Mouse (Mus musculus): ENCODE measurements around the gene Asb13. TPM values are rescaled to one million over a fixed set of nuclear protein-coding genes. Genes with fewer than 3 reads are reported as not detected.

Gene Asb13
- polyA plus RNA-seq, 2 experiments = 8.4 to 13.6 TPM

- 84% methylated on average over 3 of the region's 3 CpGs for WGBS
- ATAC-seq (ENCODE audit: low FRiP score, low read depth) (no peak), DNase-seq (ENCODE audit: low spot score) (no peak)
- H3K36me3 ChIP-seq (ENCODE audit: control insufficient read depth, insufficient read depth, low read length) = peaks cover 12% of the 10 kb centered on the region
- no peaks in the 10 kb centered on the region for H3K4me1 ChIP-seq (ENCODE audit: control insufficient read depth, insufficient read depth, low read length)
- no peaks in the 10 kb centered on the region for H3K27me3 ChIP-seq (ENCODE audit: control insufficient read depth, insufficient read depth, low read length)
- no peak overlapping the region for H3K4me2 ChIP-seq (replicated peaks; ENCODE audit: low read depth, low read length, severe bottlenecking)
- TF ChIP-seq POLR2A (IDR thresholded peaks at IDR 0.05; ENCODE audit: borderline replicate concordance, extremely low read depth, insufficient read depth, insufficient read length) = no peak
- H3K27ac ChIP-seq (replicated peaks; ENCODE audit: low read depth, low read length) = no peak overlapping the region
- no peaks in the 10 kb centered on the region for H3K9me3 ChIP-seq (ENCODE audit: control insufficient read depth, low read length)
- H3K9ac ChIP-seq (ENCODE audit: low read depth, low read length, severe bottlenecking) = no peak overlapping the region
- no peak overlapping the region for H3K4me3 ChIP-seq (replicated peaks; ENCODE audit: low read length)
Observed at GRCm38 (mm10) chr13:3645919-3646318, 12.1 kb downstream of the Asb13 start.

- H3K36me3 ChIP-seq (ENCODE audit: control insufficient read depth, insufficient read depth, low read length) = peaks cover 12% of the 10 kb centered on the region
- TF ChIP-seq POLR2A (IDR thresholded peaks at IDR 0.05; ENCODE audit: borderline replicate concordance, extremely low read depth, insufficient read depth, insufficient read length) = no peak
- no peak overlapping the region for H3K27ac ChIP-seq (replicated peaks; ENCODE audit: low read depth, low read length)
- H3K9ac ChIP-seq (ENCODE audit: low read depth, low read length, severe bottlenecking) = no peak overlapping the region
- ATAC-seq (ENCODE audit: low FRiP score, low read depth) = no peak
- no peak overlapping the region for H3K4me2 ChIP-seq (replicated peaks; ENCODE audit: low read depth, low read length, severe bottlenecking)
- no peak for DNase-seq (ENCODE audit: low spot score)
- H3K4me1 ChIP-seq (ENCODE audit: control insufficient read depth, insufficient read depth, low read length) = no peaks in the 10 kb centered on the region
- 94% methylated on average over 7 of the region's 7 CpGs for WGBS
- H3K27me3 ChIP-seq (ENCODE audit: control insufficient read depth, insufficient read depth, low read length) = no peaks in the 10 kb centered on the region
- no peak overlapping the region for H3K4me3 ChIP-seq (replicated peaks; ENCODE audit: low read length)
- no peaks in the 10 kb centered on the region for H3K9me3 ChIP-seq (ENCODE audit: control insufficient read depth, low read length)
Observed at GRCm38 (mm10) chr13:3646566-3646965, 12.7 kb downstream of the Asb13 start.

- Histone ChIP-seq H3K4me3 (replicated peaks; ENCODE audit: low read length) (no peak overlapping the region), H3K9ac (ENCODE audit: low read depth, low read length, severe bottlenecking) (no peak overlapping the region), H3K27ac (replicated peaks; ENCODE audit: low read depth, low read length) (no peak overlapping the region), H3K4me2 (replicated peaks; ENCODE audit: low read depth, low read length, severe bottlenecking) (no peak overlapping the region), H3K36me3 (ENCODE audit: control insufficient read depth, insufficient read depth, low read length) (peaks cover 15% of the 10 kb centered on the region), H3K4me1 (ENCODE audit: control insufficient read depth, insufficient read depth, low read length) (no peaks in the 10 kb centered on the region), H3K27me3 (ENCODE audit: control insufficient read depth, insufficient read depth, low read length) (no peaks in the 10 kb centered on the region), H3K9me3 (ENCODE audit: control insufficient read depth, low read length) (no peaks in the 10 kb centered on the region)
- WGBS = 91% methylated on average over 4 of the region's 4 CpGs
- ATAC-seq (ENCODE audit: low FRiP score, low read depth) = no peak
- TF ChIP-seq POLR2A (IDR thresholded peaks at IDR 0.05; ENCODE audit: borderline replicate concordance, extremely low read depth, insufficient read depth, insufficient read length) = no peak
- DNase-seq (ENCODE audit: low spot score) = no peak
Observed at GRCm38 (mm10) chr13:3650569-3650968, 16.7 kb downstream of the Asb13 start.

GRCm38 (mm10) chr13:3654432-3654831 is 20.6 kb downstream of the Asb13 start:
- DNase-seq (ENCODE audit: low spot score) = no peak
- no peak for ATAC-seq (ENCODE audit: low FRiP score, low read depth)
- H3K4me1 ChIP-seq (ENCODE audit: control insufficient read depth, insufficient read depth, low read length) = no peaks in the 10 kb centered on the region
- H3K4me3 ChIP-seq (replicated peaks; ENCODE audit: low read length) = no peak overlapping the region
- 85% methylated on average over 2 of the region's 2 CpGs for WGBS
- no peaks in the 10 kb centered on the region for H3K27me3 ChIP-seq (ENCODE audit: control insufficient read depth, insufficient read depth, low read length)
- H3K36me3 ChIP-seq (ENCODE audit: control insufficient read depth, insufficient read depth, low read length) = peaks cover 10% of the 10 kb centered on the region
- H3K27ac ChIP-seq (replicated peaks; ENCODE audit: low read depth, low read length) = no peak overlapping the region
- H3K4me2 ChIP-seq (replicated peaks; ENCODE audit: low read depth, low read length, severe bottlenecking) = no peak overlapping the region
- TF ChIP-seq POLR2A (IDR thresholded peaks at IDR 0.05; ENCODE audit: borderline replicate concordance, extremely low read depth, insufficient read depth, insufficient read length) = no peak
- no peak overlapping the region for H3K9ac ChIP-seq (ENCODE audit: low read depth, low read length, severe bottlenecking)
- H3K9me3 ChIP-seq (ENCODE audit: control insufficient read depth, low read length) = no peaks in the 10 kb centered on the region

GRCm38 (mm10) chr13:3659163-3660160 is 25.6 kb downstream of the Asb13 start:
- no peak overlapping the region for H3K9ac ChIP-seq (ENCODE audit: low read depth, low read length, severe bottlenecking)
- no peaks in the 10 kb centered on the region for H3K4me1 ChIP-seq (ENCODE audit: control insufficient read depth, insufficient read depth, low read length)
- no peaks in the 10 kb centered on the region for H3K36me3 ChIP-seq (ENCODE audit: control insufficient read depth, insufficient read depth, low read length)
- H3K27ac ChIP-seq (replicated peaks; ENCODE audit: low read depth, low read length) = no peak overlapping the region
- DNase-seq (ENCODE audit: low spot score) (no peak), ATAC-seq (ENCODE audit: low FRiP score, low read depth) (no peak)
- H3K9me3 ChIP-seq (ENCODE audit: control insufficient read depth, low read length) = no peaks in the 10 kb centered on the region
- H3K4me2 ChIP-seq (replicated peaks; ENCODE audit: low read depth, low read length, severe bottlenecking) = no peak overlapping the region
- 48% methylated on average over 16 of the region's 16 CpGs for WGBS
- no peaks in the 10 kb centered on the region for H3K27me3 ChIP-seq (ENCODE audit: control insufficient read depth, insufficient read depth, low read length)
- TF ChIP-seq POLR2A (IDR thresholded peaks at IDR 0.05; ENCODE audit: borderline replicate concordance, extremely low read depth, insufficient read depth, insufficient read length) = no peak
- H3K4me3 ChIP-seq (replicated peaks; ENCODE audit: low read length) = no peak overlapping the region
